Mouse (Mus musculus): Measurements from ENCODE around the gene Slc12a4. TPM values are rescaled to one million over a fixed set of nuclear protein-coding genes. Genes with fewer than 3 reads are reported as not detected.
A peak's percentile ranks its signal among the peaks of the same experiment; 100 is the strongest.
"Not testable (repeated sequence)": the region's sequence is repeated elsewhere in the genome, so short reads cannot be mapped to it uniquely, and the experiment has no call there.

Gene Slc12a4
- total and polyA plus RNA-seq, 2 experiments from 2014 or later = 9.6 to 12.1 TPM

DNA sequence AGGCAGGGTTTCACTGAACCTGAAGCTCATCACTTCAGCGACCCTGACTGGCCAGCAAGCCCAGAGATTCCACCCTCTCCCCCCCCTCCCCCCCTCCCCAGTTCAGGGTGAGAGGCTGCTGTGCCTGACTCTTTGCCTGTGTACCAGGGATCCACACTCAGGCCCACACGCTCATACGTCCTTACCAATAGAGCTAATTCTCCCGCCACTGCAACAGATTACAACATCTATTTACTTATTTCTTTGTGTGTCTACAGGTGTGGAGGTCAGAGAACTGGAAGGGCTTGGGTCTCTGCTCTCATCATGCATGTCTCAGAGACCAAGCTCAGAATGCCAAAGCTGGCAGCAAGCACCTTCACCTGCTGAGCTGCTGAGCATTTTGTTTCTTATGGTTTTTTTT, 27.3 kb upstream of the Slc12a4 start:
- 58% methylated on average over 4 of the region's 4 CpGs for whole genome bisulfite sequencing
- no peak for ATAC-seq (ENCODE audit: low FRiP score)
- no peak for DNase-seq (ENCODE audit: low spot score)

GRCm38 (mm10) chr8:105992499-105992898, 26.6 kb upstream of the Slc12a4 start:
- Histone ChIP-seq H3K4me2 (ENCODE audit: low read depth, low read length, poor library complexity, severe bottlenecking) (no peak overlapping the region), H3K27ac (ENCODE audit: low read depth, low read length) (no peak overlapping the region), H3K9me3 (ENCODE audit: low read length) (no peaks in the 10 kb centered on the region), H3K36me3 (ENCODE audit: insufficient read depth, low read length) (no peaks in the 10 kb centered on the region), H3K4me1 (ENCODE audit: insufficient read depth, low read length) (no peaks in the 10 kb centered on the region), H3K9ac (replicated peaks; ENCODE audit: low read length, poor library complexity, severe bottlenecking) (no peak overlapping the region), H3K4me3 (ENCODE audit: low read depth, low read length) (no peak overlapping the region), H3K27me3 (ENCODE audit: insufficient read depth, low read length) (no peaks in the 10 kb centered on the region)
- DNase-seq (ENCODE audit: low spot score) (no peak), ATAC-seq (ENCODE audit: low FRiP score) (no peak)
- WGBS = 77% methylated on average over 5 of the region's 5 CpGs
- no peak for TF ChIP-seq CTCF (IDR thresholded peaks at IDR 0.05)

More for the DNA sequence above, 27.3 kb upstream of the Slc12a4 start:
- Histone ChIP-seq H3K4me2 (ENCODE audit: low read depth, low read length, poor library complexity, severe bottlenecking) (no peak overlapping the region), H3K9me3 (ENCODE audit: low read length) (no peaks in the 10 kb centered on the region), H3K27ac (ENCODE audit: low read depth, low read length) (no peak overlapping the region), H3K4me1 (ENCODE audit: insufficient read depth, low read length) (no peaks in the 10 kb centered on the region), H3K36me3 (ENCODE audit: insufficient read depth, low read length) (no peaks in the 10 kb centered on the region), H3K27me3 (ENCODE audit: insufficient read depth, low read length) (no peaks in the 10 kb centered on the region), H3K4me3 (ENCODE audit: low read depth, low read length) (no peak overlapping the region), H3K9ac (replicated peaks; ENCODE audit: low read length, poor library complexity, severe bottlenecking) (no peak overlapping the region)
- TF ChIP-seq CTCF (IDR thresholded peaks at IDR 0.05) = no peak

- ATAC-seq (ENCODE audit: low FRiP score) = no peak
- WGBS = 77% methylated on average over 2 of the region's 2 CpGs
Measured at GRCm38 (mm10) chr8:105991546-105991945, 25.6 kb upstream of the Slc12a4 start.

GRCm38 (mm10) chr8:105990856-105991387, 25.0 kb upstream of the Slc12a4 start, which contains the start of gene Dus2:
TSS of gene Dus2 (plus strand) at chr8:105991337.
- TF ChIP-seq CTCF (IDR thresholded peaks at IDR 0.05) = peak; percentile 77
- no peak within 1 kb of the TSS for H3K27ac ChIP-seq (ENCODE audit: low read depth, low read length)
- H3K9me3 ChIP-seq (ENCODE audit: low read length) = no peaks in the 10 kb centered on the region
- no peak within 1 kb of the TSS for H3K4me2 ChIP-seq (ENCODE audit: low read depth, low read length, poor library complexity, severe bottlenecking)
- 11% methylated on average over 15 of the region's 15 CpGs for WGBS
- DNase-seq (ENCODE audit: low spot score) = peak; percentile 80
- ATAC-seq (ENCODE audit: low FRiP score) = no peak
- H3K4me3 ChIP-seq (ENCODE audit: low read depth, low read length) = no peak within 1 kb of the TSS
- H3K4me1 ChIP-seq (ENCODE audit: insufficient read depth, low read length) = no peaks in the 10 kb centered on the region
- H3K27me3 ChIP-seq (ENCODE audit: insufficient read depth, low read length) = no peaks in the 10 kb centered on the region
- H3K9ac ChIP-seq (replicated peaks; ENCODE audit: low read length, poor library complexity, severe bottlenecking) = no peak within 1 kb of the TSS
- H3K36me3 ChIP-seq (ENCODE audit: insufficient read depth, low read length) = no peaks in the 10 kb centered on the region

More at GRCm38 (mm10) chr8:105991546-105991945, 25.6 kb upstream of the Slc12a4 start:
- no peak for DNase-seq (ENCODE audit: low spot score)
- H3K4me3 ChIP-seq (ENCODE audit: low read depth, low read length) = no peak overlapping the region
- H3K9ac ChIP-seq (replicated peaks; ENCODE audit: low read length, poor library complexity, severe bottlenecking) = no peak overlapping the region
- no peaks in the 10 kb centered on the region for H3K36me3 ChIP-seq (ENCODE audit: insufficient read depth, low read length)
- no peak overlapping the region for H3K27ac ChIP-seq (ENCODE audit: low read depth, low read length)
- no peaks in the 10 kb centered on the region for H3K9me3 ChIP-seq (ENCODE audit: low read length)
- H3K27me3 ChIP-seq (ENCODE audit: insufficient read depth, low read length) = no peaks in the 10 kb centered on the region
- no peak overlapping the region for H3K4me2 ChIP-seq (ENCODE audit: low read depth, low read length, poor library complexity, severe bottlenecking)
- no peak for TF ChIP-seq CTCF (IDR thresholded peaks at IDR 0.05)
- no peaks in the 10 kb centered on the region for H3K4me1 ChIP-seq (ENCODE audit: insufficient read depth, low read length)

DNA sequence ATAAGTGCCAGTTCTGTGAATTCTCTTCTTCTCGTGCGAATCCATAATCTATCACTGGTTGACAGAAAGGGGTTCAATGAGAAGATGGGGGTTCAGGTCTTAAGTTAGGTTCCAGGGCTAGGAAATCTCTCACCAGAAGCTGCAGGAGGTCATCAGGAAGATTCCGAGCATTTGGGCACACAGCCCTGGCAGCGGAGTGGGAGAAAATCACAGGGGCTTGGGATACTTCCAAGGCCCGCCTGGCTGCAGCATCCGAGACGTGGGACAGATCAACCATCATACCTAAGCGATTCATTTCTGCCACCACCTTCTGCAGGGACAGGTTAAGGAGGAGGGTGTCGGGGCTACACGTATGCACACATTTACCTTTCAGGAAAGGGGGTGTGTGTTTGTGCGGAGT, 22.6 kb upstream of the Slc12a4 start:
- 88% methylated on average over 11 of the region's 11 CpGs for WGBS
- Histone ChIP-seq H3K4me3 (ENCODE audit: low read depth, low read length) (no peak overlapping the region), H3K36me3 (ENCODE audit: insufficient read depth, low read length) (no peaks in the 10 kb centered on the region), H3K4me2 (ENCODE audit: low read depth, low read length, poor library complexity, severe bottlenecking) (no peak overlapping the region), H3K9ac (replicated peaks; ENCODE audit: low read length, poor library complexity, severe bottlenecking) (no peak overlapping the region), H3K27ac (ENCODE audit: low read depth, low read length) (no peak overlapping the region), H3K27me3 (ENCODE audit: insufficient read depth, low read length) (no peaks in the 10 kb centered on the region), H3K9me3 (ENCODE audit: low read length) (no peaks in the 10 kb centered on the region), H3K4me1 (ENCODE audit: insufficient read depth, low read length) (no peaks in the 10 kb centered on the region)
- TF ChIP-seq CTCF (IDR thresholded peaks at IDR 0.05) = no peak
- DNase-seq (ENCODE audit: low spot score) = no peak
- no peak for ATAC-seq (ENCODE audit: low FRiP score)

DNA sequence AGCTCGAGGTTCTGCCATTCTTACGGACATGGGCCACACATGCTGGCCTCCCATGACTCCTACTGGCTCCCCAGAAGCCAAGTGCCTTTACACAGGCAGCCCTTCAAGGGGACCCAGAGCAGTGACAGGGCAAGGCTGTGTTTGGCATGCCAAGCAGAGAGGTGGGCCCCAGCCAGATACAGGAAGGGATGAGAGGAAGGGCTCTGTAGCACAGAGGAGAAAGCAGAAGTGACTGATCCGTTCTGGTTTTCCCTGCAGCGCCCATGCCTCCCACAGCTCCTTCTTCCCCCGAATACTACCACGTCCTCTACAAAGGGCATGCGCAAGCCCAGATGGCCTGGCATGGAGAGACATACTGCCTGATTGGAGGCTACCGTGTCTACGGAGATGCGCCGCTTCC, 17.5 kb upstream of the Slc12a4 start:
- H3K4me1 ChIP-seq (ENCODE audit: insufficient read depth, low read length); H3K27me3 ChIP-seq (ENCODE audit: insufficient read depth, low read length): not testable (repeated sequence)
- 82% methylated on average over 11 of the region's 11 CpGs for WGBS

More for the DNA sequence above, 17.5 kb upstream of the Slc12a4 start:
- not testable (repeated sequence) for H3K36me3 ChIP-seq (ENCODE audit: insufficient read depth, low read length); H3K27ac ChIP-seq (ENCODE audit: low read depth, low read length); DNase-seq (ENCODE audit: low spot score); ATAC-seq (ENCODE audit: low FRiP score); H3K4me3 ChIP-seq (ENCODE audit: low read depth, low read length); H3K4me2 ChIP-seq (ENCODE audit: low read depth, low read length, poor library complexity, severe bottlenecking); H3K9ac ChIP-seq (replicated peaks; ENCODE audit: low read length, poor library complexity, severe bottlenecking); H3K9me3 ChIP-seq (ENCODE audit: low read length)
